Mouse (Mus musculus): ENCODE data around the gene Rabep2.

The Rabep2 gene

DNA sequence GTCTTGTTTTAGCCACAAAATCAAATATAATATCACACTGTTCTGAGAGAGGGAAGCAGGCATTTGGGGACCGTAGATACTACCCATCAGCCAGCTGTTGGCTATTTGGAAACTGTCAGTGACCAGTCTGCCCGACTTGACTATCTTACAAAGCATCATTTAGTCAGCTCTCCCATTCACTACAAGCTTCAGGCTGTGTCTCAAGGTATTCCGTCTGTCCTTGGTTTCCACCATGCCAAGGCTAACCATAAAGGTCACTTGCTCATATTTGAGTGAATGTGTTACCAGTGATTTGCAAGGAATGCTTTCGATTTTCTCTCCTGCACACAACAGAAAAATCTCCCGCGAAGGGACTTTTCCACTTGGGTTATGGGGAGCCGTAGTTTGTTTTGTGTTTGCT is 6.2 kb downstream of the Rabep2 start:
- no peak for DNase-seq (ENCODE audit: low spot score)

DNA sequence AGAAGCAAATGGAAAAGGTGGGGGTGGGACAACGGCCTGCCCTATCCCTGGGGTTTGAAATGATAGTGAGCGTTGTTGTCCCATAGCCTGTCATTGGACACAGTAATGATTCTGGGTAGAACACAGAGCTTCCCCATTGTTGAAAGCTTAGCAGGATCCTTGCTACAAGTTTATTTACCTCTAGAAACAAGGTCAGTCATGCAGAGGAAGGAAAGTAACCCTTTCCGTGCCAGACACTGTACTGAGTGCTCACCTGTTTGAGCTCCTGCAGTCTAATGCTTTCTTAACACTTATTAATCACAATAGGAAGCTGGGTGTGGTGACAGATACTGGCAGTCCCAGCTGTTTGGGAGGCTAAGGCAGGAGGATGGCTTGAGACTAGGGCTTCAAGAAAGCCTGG is 7.2 kb downstream of the Rabep2 start:
- no peak for DNase-seq (ENCODE audit: low spot score)

DNA sequence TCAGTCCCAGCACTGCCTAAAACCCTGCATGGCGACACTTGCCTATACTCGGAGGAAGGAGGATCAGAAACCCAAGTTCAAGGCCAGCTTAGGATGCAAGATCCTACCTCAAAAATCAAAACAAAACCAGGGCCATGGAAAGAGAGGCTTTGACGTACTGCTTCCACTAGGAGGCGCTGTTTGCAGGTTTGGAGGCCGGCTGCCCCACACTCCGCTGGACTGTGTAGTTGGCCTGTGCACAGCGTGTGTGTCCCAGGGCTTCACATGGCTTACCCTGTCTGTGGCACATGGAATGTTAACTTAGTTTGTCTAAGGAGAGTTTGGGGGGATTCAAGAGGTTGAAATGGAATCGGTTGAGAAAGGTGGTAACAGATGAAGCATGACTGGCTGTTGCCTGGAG is 8.3 kb downstream of the Rabep2 start:
- DNase-seq (ENCODE audit: low spot score) = peak; percentile 69

DNA sequence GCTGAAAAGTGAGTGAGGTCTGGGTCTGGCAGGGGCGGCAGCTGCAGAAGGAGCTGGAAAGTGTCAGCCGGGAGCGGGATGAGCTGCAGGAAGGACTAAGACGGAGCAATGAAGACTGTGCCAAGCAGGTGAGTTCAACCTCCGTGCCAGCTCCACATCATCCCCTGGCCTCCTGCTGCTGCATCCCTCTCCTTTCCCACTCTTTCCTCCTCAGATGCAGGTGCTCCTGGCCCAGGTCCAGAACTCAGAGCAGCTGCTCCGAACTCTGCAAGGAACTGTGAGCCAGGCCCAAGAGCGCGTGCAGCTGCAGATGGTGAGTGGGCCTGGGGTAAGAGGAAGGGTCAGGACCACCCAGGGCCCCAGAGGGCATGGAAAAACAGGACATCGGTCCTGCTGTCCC is 11.6 kb downstream of the Rabep2 start:
- no peak for DNase-seq (ENCODE audit: low spot score)

DNA sequence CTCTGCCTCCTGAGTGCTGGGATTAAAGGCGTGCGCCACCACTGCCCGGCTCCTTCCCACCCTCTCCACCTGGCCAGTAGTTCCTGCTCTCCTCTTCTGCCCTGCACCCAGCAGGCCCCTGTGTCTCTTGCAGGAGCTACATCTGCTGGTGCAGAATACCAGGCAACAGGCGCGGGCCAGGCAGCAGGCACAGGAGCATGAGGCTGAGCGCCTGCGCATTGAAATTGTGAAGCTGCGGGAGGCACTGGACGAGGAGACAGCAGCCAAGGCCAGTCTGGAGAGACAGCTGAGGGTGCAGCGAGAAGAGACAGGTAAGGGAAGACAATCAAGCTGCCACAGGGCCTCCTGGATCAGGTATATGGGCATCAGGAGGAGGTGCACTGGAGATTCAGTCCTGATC is 15.4 kb downstream of the Rabep2 start:
- no peak for DNase-seq (ENCODE audit: low spot score)

DNA sequence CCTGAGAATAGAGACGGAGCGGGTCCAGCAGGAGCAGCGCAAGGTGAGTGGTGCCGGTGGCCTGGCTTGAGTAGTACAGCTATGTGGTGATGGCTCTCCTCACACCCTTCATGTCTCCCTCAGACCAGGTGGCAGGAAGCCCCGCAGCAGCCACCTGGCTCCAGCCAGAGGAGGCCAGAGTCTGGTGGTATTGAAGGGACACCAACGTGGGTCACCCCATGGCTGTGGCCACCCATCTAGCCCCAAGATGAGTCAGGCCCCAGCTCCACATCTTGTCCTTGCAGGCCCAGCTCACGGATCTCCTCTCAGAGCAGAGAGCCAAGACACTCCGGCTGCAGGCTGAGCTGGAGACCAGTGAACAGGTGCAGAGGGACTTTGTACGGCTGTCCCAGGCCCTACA is 16.0 kb downstream of the Rabep2 start:
- DNase-seq (ENCODE audit: low spot score) = no peak

DNA sequence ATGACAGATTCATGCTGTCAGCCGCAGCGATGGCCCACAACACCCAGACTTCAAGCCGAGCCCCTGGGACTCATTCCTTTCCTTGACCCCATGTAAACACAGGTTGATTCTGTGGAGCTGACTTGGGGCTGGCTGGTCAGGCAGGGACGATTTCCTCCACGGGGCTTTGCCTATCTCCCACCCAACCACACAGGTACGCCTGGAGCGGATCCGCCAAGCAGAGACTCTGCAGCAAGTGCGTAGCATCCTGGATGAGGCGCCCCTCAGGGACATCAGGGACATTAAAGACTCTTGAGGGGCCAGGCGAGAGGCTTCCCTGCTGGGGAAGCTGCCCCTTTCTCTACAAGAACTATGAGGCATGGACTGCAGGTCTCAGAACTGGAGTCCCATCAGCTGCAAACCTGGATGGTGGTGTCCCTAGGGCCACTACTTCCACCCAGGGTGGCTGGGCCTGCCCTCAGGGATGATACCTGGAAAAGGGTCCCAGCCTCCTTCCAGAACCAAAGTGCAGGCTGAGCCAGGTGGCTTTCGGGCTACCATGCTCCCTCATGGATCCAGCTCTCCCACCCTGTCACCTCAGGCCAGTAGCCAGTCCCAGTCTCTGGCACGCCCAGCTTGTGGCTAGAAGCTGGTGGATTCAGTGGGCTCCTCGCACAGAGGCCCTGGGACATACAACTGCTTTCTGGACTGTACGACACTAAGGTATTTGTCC is 16.7 kb downstream of the Rabep2 start:
- DNase-seq (ENCODE audit: low spot score) = no peak

DNA sequence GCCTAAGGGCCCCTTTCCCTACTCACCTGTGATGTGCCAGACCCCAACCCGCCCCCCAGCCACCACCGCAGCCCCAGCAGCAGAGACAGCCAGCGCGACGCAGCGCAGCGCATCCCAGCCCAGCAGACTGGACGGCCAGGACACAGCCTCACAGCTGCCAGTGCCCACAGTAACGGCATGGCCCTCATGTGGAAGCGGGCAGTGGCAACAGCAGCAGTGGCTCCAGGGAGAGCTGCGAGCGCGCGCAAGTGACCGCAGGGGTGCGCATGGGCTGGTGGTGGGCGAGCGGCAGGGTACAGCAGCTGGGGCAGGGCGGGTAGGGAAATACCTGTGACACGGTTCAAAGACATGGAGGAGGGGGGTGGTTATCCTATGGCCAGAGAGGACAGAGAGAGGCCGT is 17.7 kb downstream of the Rabep2 start:
- DNase-seq (ENCODE audit: low spot score) = no peak

DNA sequence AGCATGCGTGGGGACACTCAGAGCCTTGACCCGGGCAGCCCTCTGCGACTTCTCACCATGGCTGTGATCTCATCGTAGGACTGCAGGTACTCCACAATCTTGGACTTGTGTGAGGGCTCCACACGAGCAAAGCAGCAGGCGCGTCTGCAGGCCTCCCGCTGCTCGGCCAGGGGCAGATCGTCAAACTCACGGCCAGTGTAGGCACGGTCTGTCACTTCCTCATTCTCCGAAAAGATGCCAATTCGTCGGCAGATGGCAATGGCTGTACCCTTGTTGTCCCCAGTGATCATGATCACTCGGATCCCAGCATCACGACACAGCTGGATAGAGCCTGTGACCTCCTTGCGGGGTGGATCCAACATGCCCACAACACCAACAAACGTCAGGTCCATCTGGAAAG is 19.9 kb downstream of the Rabep2 start:
- DNase-seq (ENCODE audit: low spot score) = no peak

DNA sequence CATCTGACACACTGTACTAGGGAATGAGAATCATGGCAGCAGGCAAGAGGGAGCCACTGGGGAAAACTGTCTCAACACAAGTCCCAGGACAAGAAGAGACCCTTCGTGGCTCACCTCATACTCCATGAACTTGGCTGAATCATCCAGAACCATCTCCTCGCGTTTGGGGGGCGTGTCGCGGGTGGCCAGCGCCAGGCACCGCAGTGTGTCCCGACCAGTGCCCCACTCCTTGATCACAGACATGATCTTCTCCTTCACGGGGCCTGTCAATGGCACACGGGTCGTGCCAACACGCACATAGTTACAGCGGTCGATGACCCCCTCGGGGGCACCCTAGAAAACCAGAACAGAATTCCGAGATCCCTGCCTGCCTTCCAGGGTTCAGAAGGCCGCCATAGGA is 21.4 kb downstream of the Rabep2 start:
- no peak for DNase-seq (ENCODE audit: low spot score)

DNA sequence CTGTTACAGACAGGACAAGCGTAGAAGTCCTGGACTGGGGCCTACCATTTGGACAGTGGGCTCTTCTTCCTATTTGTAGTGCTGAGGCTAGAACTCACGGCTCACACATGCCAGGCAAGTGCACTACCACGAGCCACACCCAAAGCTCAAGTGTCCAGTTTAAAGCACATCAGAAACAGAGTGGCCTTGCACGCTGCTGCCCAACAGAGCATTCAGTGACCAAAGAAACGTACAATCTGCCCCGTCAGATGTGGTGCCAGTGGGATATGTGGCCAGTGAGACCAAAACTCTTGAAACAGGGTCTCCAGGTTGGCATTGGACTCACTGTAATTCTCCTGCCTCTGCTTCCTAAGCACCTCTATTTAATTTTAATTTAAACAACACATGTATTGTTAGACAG is 22.1 kb downstream of the Rabep2 start:
- DNase-seq (ENCODE audit: low spot score) = no peak

DNA sequence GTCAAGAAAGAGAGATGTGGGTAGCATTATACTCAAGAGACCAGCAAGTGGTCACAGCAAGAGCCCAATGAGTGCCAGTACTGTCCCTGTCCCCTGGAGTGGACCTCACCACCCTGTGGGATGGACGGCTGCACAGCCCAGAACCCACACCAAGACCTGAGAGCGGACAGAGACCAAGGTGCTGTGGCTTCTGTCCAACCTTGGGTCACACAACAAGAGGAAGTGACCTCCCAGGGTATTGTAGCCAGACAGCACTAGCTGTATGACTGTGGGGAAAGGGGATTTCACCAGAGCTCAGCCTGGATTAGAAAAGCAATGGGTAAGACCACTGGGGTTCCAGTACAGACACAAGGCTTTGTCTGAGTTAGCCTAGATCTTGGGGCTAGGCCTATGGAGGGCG is 23.7 kb downstream of the Rabep2 start:
- DNase-seq (ENCODE audit: low spot score) = no peak

DNA sequence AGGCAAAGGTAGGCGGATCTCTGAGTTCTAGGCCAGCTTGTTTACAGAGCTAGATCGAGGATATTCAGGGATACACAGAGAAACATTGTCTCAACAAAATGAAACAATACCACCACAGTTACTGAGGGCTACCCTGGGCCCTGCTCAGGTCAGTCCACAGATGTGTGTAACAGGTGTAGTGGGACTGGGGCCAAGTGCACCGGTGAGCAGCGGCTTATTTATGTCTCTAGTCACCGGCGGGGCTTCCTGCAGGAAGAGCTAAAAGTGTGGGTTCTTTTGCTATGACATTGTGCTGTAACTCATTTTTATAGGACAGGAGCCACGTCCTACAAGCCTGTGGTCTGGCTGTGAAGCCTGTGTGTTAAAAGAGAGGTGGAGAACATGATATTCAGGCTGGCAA is 25.3 kb downstream of the Rabep2 start:
- no peak for DNase-seq (ENCODE audit: low spot score)

DNA sequence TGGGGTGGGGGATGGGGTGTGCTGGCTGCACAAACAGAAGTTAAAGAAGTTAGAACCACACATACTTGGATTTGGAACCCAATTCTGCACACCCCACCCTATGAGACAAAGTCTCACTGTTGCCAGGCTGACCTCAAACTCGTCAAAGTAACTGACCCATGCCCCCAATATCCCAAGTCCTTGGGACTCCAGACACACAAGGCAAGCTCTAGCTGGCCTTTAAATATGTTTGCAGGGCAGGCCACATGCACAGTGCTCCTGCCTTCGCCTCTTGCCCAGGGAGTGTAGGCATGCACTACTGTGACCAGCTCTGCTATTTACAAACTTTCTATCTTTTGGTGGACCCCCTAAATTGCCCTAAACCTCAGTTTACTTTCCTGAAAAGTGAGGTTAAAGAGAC is 26.7 kb downstream of the Rabep2 start:
- no peak for DNase-seq (ENCODE audit: low spot score)

DNA sequence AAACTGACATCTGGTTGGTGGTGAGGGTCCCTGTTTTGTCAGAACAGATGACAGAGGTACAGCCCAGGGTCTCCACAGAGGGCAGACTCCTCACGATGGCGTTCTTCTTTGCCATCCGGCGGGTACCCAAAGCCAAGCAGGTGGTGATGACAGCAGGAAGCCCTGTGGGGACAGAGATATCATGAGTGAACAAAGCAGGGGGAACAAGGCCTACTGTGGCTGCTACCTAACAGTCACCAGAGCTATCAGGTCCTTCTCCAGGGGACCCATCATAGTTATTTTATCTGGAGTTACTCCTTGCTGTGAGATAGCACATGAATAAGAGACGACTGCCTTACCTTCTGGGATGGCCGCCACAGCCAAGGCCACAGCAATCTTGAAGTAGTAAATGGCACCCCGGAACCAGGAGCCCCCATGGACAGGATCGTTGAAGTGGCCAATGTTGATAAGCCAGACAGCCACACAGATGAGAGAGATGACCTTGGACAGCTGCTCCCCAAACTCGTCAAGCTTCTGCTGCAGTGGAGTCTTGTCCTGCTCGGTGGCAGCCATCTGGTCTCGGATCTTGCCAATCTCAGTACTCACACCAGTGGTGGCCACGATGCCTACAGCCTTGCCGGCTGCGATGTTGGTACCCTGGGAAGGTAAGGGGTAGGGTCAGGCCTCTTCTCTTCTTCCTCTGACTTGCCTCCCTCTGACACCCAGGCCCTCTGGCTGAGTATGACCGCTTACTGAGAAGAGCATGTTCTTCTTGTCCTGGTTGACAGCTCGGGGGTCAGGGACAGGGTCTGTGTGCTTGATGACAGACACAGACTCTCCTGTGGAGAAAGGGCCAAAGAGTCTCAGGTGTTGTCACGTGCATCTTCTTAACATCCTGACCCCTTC is 28.1 kb downstream of the Rabep2 start:
- no peak for DNase-seq (ENCODE audit: low spot score)

DNA sequence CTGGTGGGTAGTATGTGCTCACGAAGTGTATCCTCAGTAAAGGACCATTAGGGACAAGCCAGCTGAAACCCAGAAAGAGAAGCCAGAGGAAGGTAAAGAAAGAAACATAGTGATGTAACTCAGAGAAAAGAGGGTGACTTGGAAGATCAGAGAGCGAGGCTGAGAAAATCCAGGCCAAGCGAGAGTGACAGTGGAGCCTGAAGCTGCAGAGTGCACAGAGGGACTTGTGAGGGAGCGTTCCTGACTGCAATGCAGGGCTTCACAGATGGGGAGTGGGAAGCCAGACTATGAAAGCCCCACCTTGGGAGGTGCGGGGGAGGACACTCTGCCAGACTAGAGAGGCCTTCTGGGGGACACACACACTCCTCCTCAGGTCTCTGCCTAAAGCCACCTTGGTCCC is 29.7 kb downstream of the Rabep2 start:
- no peak for DNase-seq (ENCODE audit: low spot score)

DNA sequence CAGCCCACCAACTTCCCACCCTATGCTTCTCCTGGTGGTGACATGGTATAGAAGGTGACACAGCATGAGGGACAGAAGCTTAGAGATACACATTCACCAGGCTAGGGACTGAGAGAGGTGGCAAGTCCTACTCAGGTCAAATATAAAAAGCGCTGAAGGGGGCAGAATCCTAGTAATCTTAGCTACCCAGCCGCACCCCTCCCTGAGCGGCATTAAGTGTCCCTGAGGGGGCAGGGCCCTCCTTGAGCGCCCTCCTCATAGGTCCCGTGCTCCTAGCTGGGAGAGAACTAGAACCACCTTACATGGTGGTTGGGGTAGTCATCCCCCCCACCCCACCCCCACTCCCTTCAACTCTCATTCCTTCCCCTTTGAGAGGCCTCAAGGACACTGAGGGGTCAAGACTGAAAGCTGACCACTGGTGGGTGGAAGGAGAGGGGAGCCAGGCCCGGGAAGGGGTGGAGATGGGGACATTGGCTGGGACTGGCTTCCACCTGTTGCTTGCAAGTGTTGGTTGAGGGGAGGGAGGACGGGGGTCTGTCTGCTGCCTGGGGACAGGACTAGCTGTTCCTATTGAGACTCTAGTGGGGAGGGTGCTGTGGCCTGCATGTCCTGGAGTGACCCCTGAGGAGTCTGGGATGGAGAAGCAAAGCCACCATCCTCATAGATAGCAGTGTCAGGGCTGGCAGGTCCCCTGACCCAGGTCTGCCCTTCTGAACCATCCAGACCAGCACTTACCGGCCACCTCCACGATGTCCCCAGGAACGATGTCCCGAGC is 30.5 kb downstream of the Rabep2 start:
- DNase-seq (ENCODE audit: low spot score) = no peak

DNA sequence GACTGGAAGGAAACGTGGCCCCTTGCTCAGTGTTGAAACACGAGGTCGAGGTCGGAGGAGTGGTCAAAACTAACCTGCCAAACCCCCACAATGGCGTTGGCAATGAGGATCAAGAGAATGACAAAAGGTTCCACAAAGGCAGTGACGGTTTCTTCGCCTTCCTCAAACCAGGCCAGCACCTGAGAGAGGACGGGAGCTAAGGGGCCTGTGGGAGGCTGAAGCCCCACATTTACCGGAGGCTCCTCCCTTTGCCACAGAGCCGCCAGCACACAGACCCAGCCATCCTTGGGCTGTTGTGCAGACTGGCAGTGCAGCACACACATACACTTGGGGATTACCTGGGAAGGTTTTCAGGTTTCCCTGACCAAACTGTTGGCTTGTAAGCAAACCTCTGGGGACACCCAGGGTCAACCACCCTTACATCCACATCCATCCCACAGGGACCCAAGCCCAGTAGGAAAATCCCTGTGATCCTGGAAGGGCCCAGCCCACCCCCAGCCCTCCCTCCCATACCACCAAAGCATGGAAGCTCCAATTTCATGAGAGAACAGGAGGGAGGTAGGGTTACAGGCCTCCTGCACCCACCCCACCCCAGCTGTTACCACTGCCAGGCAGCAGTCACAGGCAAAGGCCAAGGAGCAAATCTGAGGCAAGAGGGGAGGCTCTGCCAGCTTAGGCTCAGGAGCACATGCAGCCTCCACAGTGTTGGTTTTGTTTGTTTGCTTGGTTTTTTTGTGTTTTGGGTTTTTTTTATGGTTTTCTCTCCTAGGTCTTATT is 32.3 kb downstream of the Rabep2 start:
- no peak for DNase-seq (ENCODE audit: low spot score)

DNA sequence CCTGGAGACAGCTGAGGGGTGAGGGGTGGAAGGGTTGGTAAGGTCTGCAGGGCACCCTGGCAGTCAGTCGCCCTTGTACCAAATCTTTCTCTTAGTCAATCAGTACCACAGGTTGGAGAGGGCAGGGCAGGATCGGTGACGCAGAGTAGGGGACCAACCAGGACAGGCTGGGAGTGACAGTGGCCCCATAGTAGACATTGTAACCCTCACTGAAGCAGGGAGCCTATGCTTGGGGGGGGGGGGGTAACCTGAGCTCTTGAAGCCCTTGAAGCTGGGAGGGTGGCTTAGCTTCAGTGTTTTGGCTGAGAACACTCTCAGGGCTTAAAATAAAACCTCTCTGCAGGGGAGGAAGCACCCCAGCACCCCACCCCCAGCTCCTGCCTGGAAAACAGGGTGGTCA is 33.1 kb downstream of the Rabep2 start:
- DNase-seq (ENCODE audit: low spot score) = no peak

DNA sequence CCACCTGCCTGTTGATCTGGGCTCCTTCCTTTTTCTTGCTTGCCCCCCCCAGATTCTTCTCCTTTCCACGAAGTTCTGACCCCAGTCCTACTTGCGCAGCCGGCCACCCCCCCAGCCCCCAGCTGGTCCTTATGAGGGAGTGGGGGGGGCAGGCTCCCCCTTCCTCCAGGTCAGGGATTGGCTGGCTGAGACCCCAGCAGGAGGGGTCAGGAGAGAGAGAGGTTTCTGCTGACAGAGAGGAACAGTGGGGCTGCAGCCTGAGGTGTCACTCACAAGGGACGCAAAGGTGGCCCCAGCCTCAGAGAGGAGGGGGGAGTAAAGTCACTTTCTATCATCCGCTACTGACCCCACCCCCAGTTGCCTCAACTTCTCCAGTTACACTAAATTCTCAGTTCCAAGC is 34.4 kb downstream of the Rabep2 start, which contains the start of gene Atp2a1:
Gene Atp2a1, minus strand, starts transcription at position 105 of the 400 bp plus-strand sequence.
- DNase-seq (ENCODE audit: low spot score) = no peak

DNA sequence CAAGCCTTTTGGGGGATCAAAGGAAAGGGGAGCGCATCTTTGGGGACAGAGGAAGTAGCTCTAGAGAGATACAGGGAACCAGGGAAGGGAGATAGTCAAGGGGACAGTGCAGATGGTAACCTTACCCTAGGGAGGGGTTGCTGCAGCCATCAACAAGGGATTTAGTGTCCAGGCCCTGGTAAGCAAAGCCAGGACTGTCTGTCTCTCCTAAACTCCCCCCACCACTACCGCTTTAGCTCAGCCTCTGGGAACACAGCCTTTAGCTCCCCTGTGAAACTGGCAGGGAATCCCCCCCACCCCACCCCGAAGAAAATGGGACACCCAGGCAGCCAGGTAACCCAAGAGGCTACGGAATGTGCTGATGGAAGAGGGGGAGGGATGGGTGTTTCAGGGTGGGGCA is 35.0 kb downstream of the Rabep2 start:
- DNase-seq (ENCODE audit: low spot score) = no peak

DNA sequence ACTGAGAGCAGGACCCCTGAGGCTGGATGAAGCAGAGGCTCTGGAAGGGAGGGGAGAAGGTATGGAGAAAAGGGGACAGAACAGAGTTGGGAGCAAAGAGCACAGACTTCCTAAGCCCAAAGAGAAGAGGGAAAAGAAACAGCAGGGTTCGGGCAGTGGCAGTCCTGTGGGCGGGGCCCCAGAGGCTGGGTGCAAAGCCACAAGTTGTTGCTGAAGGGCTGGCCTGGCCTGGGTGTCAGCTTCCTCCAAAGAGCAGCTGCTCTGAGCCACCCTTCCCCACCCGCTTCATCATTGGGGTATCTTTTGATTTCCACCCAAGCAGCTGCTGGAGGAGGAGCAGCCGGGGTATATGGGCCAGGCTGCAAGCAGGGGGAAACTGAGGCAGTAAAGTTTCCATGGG is 35.6 kb downstream of the Rabep2 start:
- no peak for DNase-seq (ENCODE audit: low spot score)
